Mouse (Mus musculus) retina, adult 2 months (tissue): ENCODE data around the gene Pitx2.

Source experiments
- DNase-seq: peaks from one replicate; pipeline ENCODE4 v3.0.0-alpha.2; 2012; ENCODE audit warnings: low read depth, low spot score

Gene Pitx2

GRCm38 (mm10) chr3:129217862-129218370 lies 18.2 kb downstream of the Pitx2 start:
- no peak for DNase-seq

DNA sequence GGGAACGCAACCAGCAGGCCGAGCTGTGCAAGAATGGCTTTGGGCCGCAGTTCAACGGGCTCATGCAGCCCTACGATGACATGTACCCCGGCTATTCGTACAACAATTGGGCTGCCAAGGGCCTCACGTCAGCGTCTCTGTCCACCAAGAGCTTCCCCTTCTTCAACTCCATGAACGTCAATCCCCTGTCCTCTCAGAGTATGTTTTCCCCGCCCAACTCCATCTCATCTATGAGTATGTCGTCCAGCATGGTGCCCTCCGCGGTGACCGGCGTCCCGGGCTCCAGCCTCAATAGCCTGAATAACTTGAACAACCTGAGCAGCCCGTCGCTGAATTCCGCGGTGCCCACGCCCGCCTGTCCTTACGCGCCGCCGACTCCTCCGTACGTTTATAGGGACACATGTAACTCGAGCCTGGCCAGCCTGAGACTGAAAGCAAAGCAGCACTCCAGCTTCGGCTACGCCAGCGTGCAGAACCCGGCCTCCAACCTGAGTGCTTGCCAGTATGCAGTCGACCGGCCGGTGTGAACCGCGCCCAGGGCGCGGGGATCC lies 18.8 kb downstream of the Pitx2 start:
- DNase-seq, result no peak

DNA sequence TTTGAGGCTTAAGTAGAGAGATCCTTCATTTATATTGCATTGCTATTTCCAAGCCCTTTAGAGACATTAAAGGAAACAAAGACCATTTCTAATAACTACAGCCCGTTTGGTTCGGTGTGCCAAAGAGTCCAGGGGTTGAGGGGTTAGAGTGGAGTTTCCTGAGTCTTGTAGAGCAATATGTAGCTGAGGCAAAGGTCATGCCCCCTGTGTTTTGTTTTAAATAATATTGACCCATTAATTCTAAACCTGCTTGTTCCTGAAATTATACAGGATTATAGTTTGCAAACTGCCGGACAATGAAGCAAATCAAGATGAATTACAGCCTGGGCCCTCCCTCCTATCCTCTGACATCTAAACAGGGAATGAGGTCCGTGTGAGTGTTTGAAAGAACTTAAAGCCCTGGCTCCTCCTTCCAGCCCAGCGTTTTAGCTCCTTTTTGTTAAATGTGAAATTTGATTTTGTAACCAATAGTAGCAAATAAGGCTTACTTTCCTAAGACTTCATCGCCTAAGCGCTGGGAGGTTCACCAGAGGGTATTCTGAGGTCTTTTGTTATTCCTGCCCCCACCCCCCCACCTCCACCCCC lies 20.5 kb downstream of the Pitx2 start:
- no peak for DNase-seq

- no peak for DNase-seq
These were observed 21.2 kb downstream of the Pitx2 start for GRCm38 (mm10) chr3:129220681-129221379.

- no peak for DNase-seq
These were observed 21.9 kb downstream of the Pitx2 start for GRCm38 (mm10) chr3:129221380-129222260.

GRCm38 (mm10) chr3:129222448-129223290 lies 23.0 kb downstream of the Pitx2 start:
- DNase-seq, result no peak

DNA sequence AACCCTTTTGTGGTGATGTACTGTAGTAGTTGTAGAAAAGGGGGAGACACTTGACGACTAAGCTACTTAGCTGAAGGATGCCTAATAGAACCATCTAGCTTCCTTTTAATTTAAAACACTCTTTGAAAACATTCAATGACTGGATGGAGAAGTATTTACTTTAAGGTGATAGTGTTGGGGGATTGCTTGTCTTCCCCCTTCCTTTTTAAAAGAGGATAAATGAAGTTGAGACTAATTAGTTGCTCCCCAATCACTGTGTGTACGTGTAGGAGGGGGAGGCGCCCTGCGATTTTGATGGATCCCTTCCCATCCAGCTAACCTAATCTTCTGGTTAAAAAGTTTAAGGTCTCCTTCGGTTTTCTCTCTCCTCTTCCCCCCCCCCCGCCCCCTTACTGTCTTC lies 23.7 kb downstream of the Pitx2 start:
- no peak for DNase-seq

DNA sequence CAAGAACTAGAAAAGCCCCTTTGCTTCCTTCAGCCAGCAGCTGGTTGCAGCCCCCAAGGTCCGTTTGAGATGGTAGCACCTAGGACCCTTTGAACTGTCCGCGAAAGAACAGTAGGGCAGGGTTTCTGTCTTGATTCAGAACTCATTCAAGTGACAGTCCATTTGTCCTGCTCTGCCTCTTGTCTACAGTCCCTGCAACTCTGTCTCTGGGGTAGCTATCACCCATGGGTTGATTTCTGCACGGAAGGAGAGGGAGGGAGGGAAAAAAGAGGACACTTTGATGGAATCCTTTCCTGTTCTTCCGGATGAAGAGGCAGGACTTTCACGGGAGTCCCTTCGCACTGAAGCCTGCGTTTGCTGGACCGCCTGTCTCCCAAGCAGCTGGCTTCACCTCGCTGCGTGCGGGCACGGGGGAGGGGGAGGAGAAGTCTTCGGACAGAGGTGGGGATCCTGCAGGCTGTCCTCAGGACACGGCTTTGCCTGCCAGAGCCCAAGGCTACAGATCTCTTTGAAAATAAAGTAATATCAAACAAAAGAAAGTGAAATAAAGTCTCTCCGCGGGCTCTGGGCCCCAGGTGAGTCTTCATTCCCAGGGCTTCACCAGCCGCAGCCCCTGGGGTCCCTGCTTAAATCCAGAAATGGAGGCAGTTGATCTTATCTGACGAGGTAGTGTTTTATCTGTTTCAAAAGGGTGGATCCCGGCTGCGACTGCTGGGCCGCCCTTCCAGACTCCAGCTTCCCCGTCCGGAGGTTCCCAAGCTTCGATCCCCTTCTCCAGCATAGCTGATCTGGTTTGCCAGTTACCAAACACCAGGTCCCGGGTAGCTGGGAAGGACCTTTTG lies 24.5 kb downstream of the Pitx2 start:
- DNase-seq, result no peak

- DNase-seq, result no peak
These were observed 25.3 kb downstream of the Pitx2 start for GRCm38 (mm10) chr3:129224806-129225576.

DNA sequence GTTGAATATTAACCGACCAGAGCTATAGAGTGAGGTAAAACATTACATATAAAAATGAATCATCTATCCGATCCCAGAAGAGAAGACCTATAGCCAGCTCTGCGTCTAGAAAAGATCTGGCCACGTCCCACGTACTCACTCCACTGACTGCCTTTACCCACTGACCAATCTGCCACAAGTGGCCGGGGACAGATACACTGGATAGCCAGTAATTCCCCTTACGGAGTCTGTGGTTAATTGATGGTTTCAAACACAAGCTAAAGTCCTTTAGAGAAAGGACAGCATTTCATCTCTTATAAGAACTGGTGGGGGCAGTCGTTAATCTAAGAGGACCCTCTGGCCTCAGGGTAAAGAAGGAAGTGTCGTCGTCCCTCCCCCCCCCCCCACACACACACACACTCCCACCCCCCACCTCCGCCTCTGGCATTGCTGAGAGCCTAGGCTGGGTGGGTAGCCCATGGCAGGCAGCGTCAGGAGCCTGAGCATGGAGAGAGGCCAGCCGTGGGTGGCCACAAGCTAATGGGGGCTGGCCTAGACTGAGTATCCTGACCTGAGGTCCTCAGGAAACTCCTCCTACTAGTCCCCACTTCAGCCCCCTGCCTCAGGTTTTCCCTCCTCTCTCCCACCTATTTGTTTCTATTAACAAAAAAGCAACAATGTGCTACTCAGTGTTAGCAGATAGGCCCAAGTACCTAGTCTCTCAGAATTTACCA lies 26.1 kb downstream of the Pitx2 start:
- no peak for DNase-seq

DNA sequence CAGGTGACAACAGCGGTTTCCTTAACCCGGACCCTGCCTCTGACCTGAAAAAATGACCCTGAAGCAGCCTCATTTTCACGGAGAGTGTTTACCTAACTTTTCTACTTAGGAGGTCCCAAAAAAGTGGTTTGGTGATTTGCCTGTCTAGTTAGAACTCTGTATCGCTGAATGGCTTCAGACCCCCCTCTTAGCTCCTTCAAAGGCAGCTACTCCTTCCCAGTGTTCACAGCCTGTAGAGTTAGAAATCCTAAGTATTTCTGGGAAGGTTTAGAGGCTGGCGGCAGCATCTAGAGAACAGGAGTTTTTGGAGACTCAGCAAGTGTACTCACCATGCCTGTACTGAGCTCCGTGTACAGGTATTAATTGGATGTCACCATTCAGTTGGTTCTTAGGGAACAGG lies 27.0 kb downstream of the Pitx2 start:
- no peak for DNase-seq

- no peak for DNase-seq
These were observed 27.7 kb downstream of the Pitx2 start for GRCm38 (mm10) chr3:129227331-129227730.

- DNase-seq, result no peak
These were observed 38.3 kb downstream of the Pitx2 start for GRCm38 (mm10) chr3:129238010-129238409.

GRCm38 (mm10) chr3:129238664-129239258 lies 39.1 kb downstream of the Pitx2 start:
- no peak for DNase-seq

DNA sequence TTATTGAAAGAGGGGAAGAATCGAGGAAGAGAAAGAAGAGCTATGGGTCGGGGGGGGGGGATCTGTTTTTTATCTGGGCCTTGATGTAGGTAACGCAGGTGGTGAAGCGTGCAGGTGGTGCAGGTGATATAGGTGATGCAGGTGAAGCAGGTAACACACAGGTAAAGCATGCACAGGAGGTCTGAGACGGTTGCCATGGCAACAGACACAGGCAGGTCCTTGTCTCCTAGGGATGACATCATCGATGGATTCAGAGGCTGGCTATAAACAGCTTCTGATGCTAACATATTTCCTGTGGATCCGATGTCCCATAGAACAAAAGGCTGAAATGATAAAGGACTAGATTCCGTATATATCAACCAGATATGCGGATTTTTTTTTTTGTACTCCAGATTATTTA lies 51.3 kb downstream of the Pitx2 start:
- no peak for DNase-seq

GRCm38 (mm10) chr3:129254246-129254645 lies 54.6 kb downstream of the Pitx2 start:
- no peak for DNase-seq

- no peak for DNase-seq
These were observed 56.6 kb downstream of the Pitx2 start for GRCm38 (mm10) chr3:129256283-129256682.

DNA sequence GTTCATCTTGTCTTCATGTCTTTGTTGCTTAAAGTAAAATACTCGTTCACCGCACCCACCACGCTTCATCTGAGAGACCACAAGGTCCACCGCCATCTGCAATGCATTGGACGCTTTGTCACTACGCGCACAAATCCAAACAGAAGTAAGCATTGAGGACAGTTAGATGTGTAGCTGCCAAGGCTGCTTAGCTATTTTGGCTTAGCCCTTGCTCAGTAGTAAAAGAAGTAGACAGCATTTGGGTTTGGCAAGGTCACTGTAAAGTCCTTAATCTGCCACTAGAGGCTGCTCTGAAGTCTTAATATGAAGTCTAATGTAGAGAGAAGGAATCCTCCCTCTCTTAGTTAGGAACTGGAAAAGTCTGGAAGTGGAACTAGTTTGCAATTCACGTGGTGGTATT lies 57.1 kb downstream of the Pitx2 start:
- DNase-seq, result no peak
